Mouse (Mus musculus) intestine, postnatal 0 days (tissue): ENCODE measurements at regions not wholly inside any gene's neighbourhood (a gene's known extent, or its start where the extent isn't known, plus 50 kb on each side); places are given as distances from the start of the nearest gene placed in this dataset.
"Not testable (repeated sequence)": the region's sequence is repeated elsewhere in the genome, so short reads cannot be mapped to it uniquely, and the experiment has no call there.

Experiments used
- ATAC-seq: fragments of 200-750 bp; cut with Nextera tagmentation; 2 replicates; pipeline ENCODE4 v1.8.0; 2017; ENCODE audit warnings: mild to moderate bottlenecking, moderate TSS enrichment, moderate library complexity
- H3K27ac ChIP-seq: fragments of 300-500 bp; sonication (generic); 2 replicates; pipeline ENCODE4 v1.5.1; 2014; ENCODE audit warnings: mild to moderate bottlenecking, low read depth, low read length, moderate library complexity
- H3K27me3 ChIP-seq: fragments of 300-500 bp; sonication (generic); replicated peaks from 2 replicates; pipeline ENCODE4 v1.6.1; 2014; ENCODE audit warnings: low read length, mixed read lengths; ENCODE audit not compliant: control insufficient read depth, insufficient read depth
- H3K36me3 ChIP-seq: fragments of 300-500 bp; sonication (generic); 2 replicates; pipeline ENCODE4 v1.6.1; 2014; ENCODE audit warnings: mild to moderate bottlenecking, moderate library complexity; ENCODE audit not compliant: control insufficient read depth, insufficient read depth
- H3K4me1 ChIP-seq: fragments of 300-500 bp; sonication (generic); replicated peaks from 2 replicates; pipeline ENCODE4 v1.6.1; 2014; ENCODE audit warnings: antibody characterized with exemption, low read length, mixed read lengths; ENCODE audit not compliant: control insufficient read depth, insufficient read depth
- H3K4me2 ChIP-seq: fragments of 300-500 bp; sonication (generic); replicated peaks from 2 replicates; pipeline ENCODE4 v1.6.1; 2014; ENCODE audit warnings: low read depth, mild to moderate bottlenecking, moderate library complexity
- H3K4me3 ChIP-seq: fragments of 300-500 bp; sonication (generic); 2 replicates; pipeline ENCODE4 v1.5.1; 2014; ENCODE audit warnings: low read depth, low read length
- H3K9ac ChIP-seq: fragments of 300-500 bp; sonication (generic); 2 replicates; pipeline ENCODE4 v1.6.1; 2014; ENCODE audit warnings: mild to moderate bottlenecking, low read depth, low read length
- H3K9me3 ChIP-seq: fragments of 300-500 bp; sonication (generic); 2 replicates; pipeline ENCODE4 v1.6.1; 2016; ENCODE audit warnings: mixed run types; ENCODE audit not compliant: control insufficient read depth
- CTCF ChIP-seq: sonication (generic); IDR thresholded peaks from 2 replicates; pipeline ENCODE4 v1.5.1; 2016; ENCODE audit warnings: low read depth, mild to moderate bottlenecking, control low read depth, antibody characterized with exemption, moderate library complexity
- WGBS: fragments of 180-500 bp; shearing (Covaris S2); extraction: QIAGEN DNeasy Blood & Tissue Kit; methylation state at CpG from one replicate; pipeline ENCODE4 v1.1.7; 2014; 5-methylcytosine and 5-hydroxymethylcytosine counted together

- H3K4me2 ChIP-seq = no peak overlapping the region
- 83% methylated on average over 3 of the region's 3 CpGs for WGBS
- H3K36me3 ChIP-seq = no peaks in the 10 kb centered on the region
- no peaks in the 10 kb centered on the region for H3K27me3 ChIP-seq
- no peaks in the 10 kb centered on the region for H3K4me1 ChIP-seq
- no peak overlapping the region for H3K9ac ChIP-seq
- ATAC-seq = no peak
- no peaks in the 10 kb centered on the region for H3K9me3 ChIP-seq
- no peak overlapping the region for H3K4me3 ChIP-seq
- TF ChIP-seq CTCF = no peak
- no peak overlapping the region for H3K27ac ChIP-seq
These were observed 120.1 kb upstream of the Kcnj3 start for GRCm38 (mm10) chr2:55315627-55316026.

- H3K27ac ChIP-seq, H3K36me3 ChIP-seq, H3K4me1 ChIP-seq, H3K9me3 ChIP-seq, ATAC-seq, H3K9ac ChIP-seq, H3K4me2 ChIP-seq, H3K4me3 ChIP-seq, H3K27me3 ChIP-seq: not testable (repeated sequence)
- 87% methylated on average over 5 of the region's 5 CpGs for WGBS
These were observed 81.7 kb upstream of the Kcnj3 start for GRCm38 (mm10) chr2:55354061-55354460.
